Mouse (Mus musculus) subcutaneous adipose tissue, adult 2 months (tissue): ENCODE results near the gene Olfr365. TPM values are rescaled to one million over a fixed set of nuclear protein-coding genes. Genes with fewer than 3 reads are reported as not detected.

Source experiments
- polyA plus RNA-seq: library from polyadenylated mRNA; depleted of rRNA; stranded (reverse); fragments of >200 nt; gene quantifications from 2 replicates; pipeline ENCODE4 v1.2.3, GENCODE M21; 2012; ENCODE audit warnings: low replicate concordance; rRNA removed

Olfr365 gene
- not detected in 2 replicates for polyA plus RNA-seq

GRCm38 (mm10) chr2:37187898-37188297, at the start of gene Olfr365:
Gene Olfr365, plus strand, starts transcription at chr2:37188198.

GRCm38 (mm10) chr2:37139022-37139421, 49.0 kb upstream of the Olfr365 start, which contains the start of gene Olfr364-ps1:
Gene Olfr364-ps1, plus strand, starts transcription at chr2:37139322.

GRCm38 (mm10) chr2:37211274-37211673, 23.3 kb downstream of the Olfr365 start, which contains the start of gene Olfr366:
Gene Olfr366, plus strand, starts transcription at chr2:37211574.

Other genes with a start within 250 kb of the Olfr365 start
- gene Olfr357, start 194.4 kb upstream of the Olfr365 start, polyA plus RNA-seq, result not detected in 2 replicates
- not detected in 2 replicates for gene Olfr358, start 178.9 kb upstream of the Olfr365 start, polyA plus RNA-seq
- not detected in 2 replicates for gene Olfr360, start 122.5 kb upstream of the Olfr365 start, polyA plus RNA-seq
- gene Olfr361, start 98.9 kb upstream of the Olfr365 start, polyA plus RNA-seq, result not detected in 2 replicates
- gene Olfr362, start 70.3 kb upstream of the Olfr365 start, polyA plus RNA-seq, result not detected in 2 replicates
- not detected in 2 replicates for gene Olfr364-ps1, start 48.9 kb upstream of the Olfr365 start, polyA plus RNA-seq
- not detected in 2 replicates for gene Olfr366, start 23.4 kb downstream of the Olfr365 start, polyA plus RNA-seq
- gene Olfr368, start 138.3 kb downstream of the Olfr365 start, polyA plus RNA-seq, result not detected in 2 replicates
- gene Pdcl, start 171.1 kb downstream of the Olfr365 start, polyA plus RNA-seq, result 10.7 and 13.6 TPM in 2 replicates
- 6.6 and 11.3 TPM in 2 replicates for gene Rc3h2, start 234.7 kb downstream of the Olfr365 start, polyA plus RNA-seq